Mouse (Mus musculus) bone marrow macrophage, adult 2 months (primary cell): ENCODE data around the gene Catspere2.

Source experiments
- CTCF ChIP-seq: IDR thresholded peaks from 2 replicates; pipeline ENCODE4 v1.5.1; 2012; ENCODE audit warnings: low read depth, mild to moderate bottlenecking, low read length, moderate library complexity
- POLR2A ChIP-seq: IDR thresholded peaks from 2 replicates; pipeline ENCODE4 v1.6.1; 2012; ENCODE audit warnings: mild to moderate bottlenecking, low read depth, low read length, borderline replicate concordance

DNA sequence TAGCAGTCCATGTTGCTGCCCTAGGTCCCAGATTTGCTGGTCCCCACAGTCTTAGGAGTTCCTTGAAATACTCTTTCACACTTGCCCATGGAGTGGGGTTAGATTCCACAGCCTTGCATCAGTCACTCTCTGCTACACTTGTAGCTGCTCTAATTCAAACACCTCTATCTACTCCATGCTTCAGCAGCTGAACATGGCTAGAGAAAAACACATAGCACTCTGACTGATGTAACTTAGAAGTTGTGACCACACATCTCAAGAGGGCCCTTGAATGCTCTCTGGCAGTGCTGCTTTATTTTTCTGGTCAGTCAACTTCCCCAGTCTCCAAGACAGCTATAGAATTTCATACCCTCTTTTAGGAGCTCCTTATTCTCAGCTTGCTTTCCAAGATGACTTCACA is 226.7 kb downstream of the Catspere2 start:
- TF ChIP-seq CTCF = no peak
- TF ChIP-seq POLR2A = no peak
